Mouse (Mus musculus): ENCODE data around the gene Snf8. TPM values are rescaled to one million over a fixed set of nuclear protein-coding genes. Genes with fewer than 3 reads are reported as not detected.

The Snf8 gene
- polyA plus RNA-seq, 1 experiment from 2014 or later: 84.3 TPM

- Histone ChIP-seq H3K4me1 (replicated peaks; ENCODE audit: control insufficient read depth, insufficient read depth, low read length) (peaks cover 23% of the 10 kb centered on the region), H3K27ac (ENCODE audit: low read length) (peak within 1 kb of the TSS; percentile 89), H3K36me3 (ENCODE audit: control insufficient read depth, insufficient read depth, low read length) (peaks cover 7% of the 10 kb centered on the region), H3K4me3 (ENCODE audit: low read length) (peak within 1 kb of the TSS; percentile 92), H3K9me3 (ENCODE audit: control insufficient read depth, low read length) (no peaks in the 10 kb centered on the region), H3K27me3 (ENCODE audit: control insufficient read depth, insufficient read depth, low read depth, low read length) (no peaks in the 10 kb centered on the region), H3K4me2 (ENCODE audit: low read depth, low read length) (peak within 1 kb of the TSS; percentile 97), H3K9ac (ENCODE audit: low read length) (peak within 1 kb of the TSS; percentile 94)
- 5% methylated on average over 41 of the region's 50 CpGs for WGBS
- ATAC-seq (ENCODE audit: low read depth): peak; percentile 99
These were observed 30.7 kb downstream of the Snf8 start, which contains the start of gene Ube2z for GRCm38 (mm10) chr11:96065215-96065911. Gene Ube2z, minus strand, starts transcription at chr11:96065388.

GRCm38 (mm10) chr11:96068231-96068630 lies 33.5 kb downstream of the Snf8 start:
- no peak for ATAC-seq (ENCODE audit: low read depth)
- Histone ChIP-seq H3K4me3 (ENCODE audit: low read length) (no peak overlapping the region), H3K4me1 (replicated peaks; ENCODE audit: control insufficient read depth, insufficient read depth, low read length) (peaks cover 12% of the 10 kb centered on the region), H3K4me2 (ENCODE audit: low read depth, low read length) (no peak overlapping the region), H3K36me3 (ENCODE audit: control insufficient read depth, insufficient read depth, low read length) (peaks cover 15% of the 10 kb centered on the region), H3K9ac (ENCODE audit: low read length) (no peak overlapping the region), H3K9me3 (ENCODE audit: control insufficient read depth, low read length) (no peaks in the 10 kb centered on the region), H3K27me3 (ENCODE audit: control insufficient read depth, insufficient read depth, low read depth, low read length) (no peaks in the 10 kb centered on the region), H3K27ac (ENCODE audit: low read length) (no peak overlapping the region)
- 56% methylated on average over 5 of the region's 5 CpGs for WGBS

- no peak for ATAC-seq (ENCODE audit: low read depth)
- no peak overlapping the region for H3K4me2 ChIP-seq (ENCODE audit: low read depth, low read length)
- no peak overlapping the region for H3K4me3 ChIP-seq (ENCODE audit: low read length)
- H3K27ac ChIP-seq (ENCODE audit: low read length): no peak overlapping the region
- 95% methylated on average over 7 of the region's 7 CpGs for WGBS
- no peaks in the 10 kb centered on the region for H3K27me3 ChIP-seq (ENCODE audit: control insufficient read depth, insufficient read depth, low read depth, low read length)
- peaks cover 15% of the 10 kb centered on the region for H3K36me3 ChIP-seq (ENCODE audit: control insufficient read depth, insufficient read depth, low read length)
- no peak overlapping the region for H3K9ac ChIP-seq (ENCODE audit: low read length)
- peaks cover 15% of the 10 kb centered on the region for H3K4me1 ChIP-seq (replicated peaks; ENCODE audit: control insufficient read depth, insufficient read depth, low read length)
- H3K9me3 ChIP-seq (ENCODE audit: control insufficient read depth, low read length): no peaks in the 10 kb centered on the region
These were observed 35.7 kb downstream of the Snf8 start for GRCm38 (mm10) chr11:96070353-96070752.

- H3K4me1 ChIP-seq (replicated peaks; ENCODE audit: control insufficient read depth, insufficient read depth, low read length): peaks cover 11% of the 10 kb centered on the region
- H3K4me3 ChIP-seq (ENCODE audit: low read length): no peak overlapping the region
- no peak for ATAC-seq (ENCODE audit: low read depth)
- H3K9ac ChIP-seq (ENCODE audit: low read length): no peak overlapping the region
- no peak overlapping the region for H3K27ac ChIP-seq (ENCODE audit: low read length)
- WGBS: 92% methylated on average over 1 of the region's 1 CpGs
- no peaks in the 10 kb centered on the region for H3K9me3 ChIP-seq (ENCODE audit: control insufficient read depth, low read length)
- no peaks in the 10 kb centered on the region for H3K27me3 ChIP-seq (ENCODE audit: control insufficient read depth, insufficient read depth, low read depth, low read length)
- no peak overlapping the region for H3K4me2 ChIP-seq (ENCODE audit: low read depth, low read length)
- H3K36me3 ChIP-seq (ENCODE audit: control insufficient read depth, insufficient read depth, low read length): peaks cover 15% of the 10 kb centered on the region
These were observed 36.3 kb downstream of the Snf8 start for GRCm38 (mm10) chr11:96071013-96071412.

GRCm38 (mm10) chr11:96073295-96073993 lies 38.8 kb downstream of the Snf8 start:
- Histone ChIP-seq H3K27ac (ENCODE audit: low read length) (no peak overlapping the region), H3K36me3 (ENCODE audit: control insufficient read depth, insufficient read depth, low read length) (peaks cover 15% of the 10 kb centered on the region), H3K4me1 (replicated peaks; ENCODE audit: control insufficient read depth, insufficient read depth, low read length) (peaks cover 13% of the 10 kb centered on the region), H3K27me3 (ENCODE audit: control insufficient read depth, insufficient read depth, low read depth, low read length) (no peaks in the 10 kb centered on the region), H3K4me3 (ENCODE audit: low read length) (no peak overlapping the region), H3K9ac (ENCODE audit: low read length) (no peak overlapping the region; the same call in 1 of the 2 replicates), H3K4me2 (ENCODE audit: low read depth, low read length) (no peak overlapping the region), H3K9me3 (ENCODE audit: control insufficient read depth, low read length) (no peaks in the 10 kb centered on the region)
- ATAC-seq (ENCODE audit: low read depth): no peak
- WGBS: 76% methylated on average over 7 of the region's 9 CpGs

GRCm38 (mm10) chr11:96074351-96075176 lies 39.9 kb downstream of the Snf8 start:
- Histone ChIP-seq H3K4me2 (ENCODE audit: low read depth, low read length) (peak overlapping the region; percentile 86), H3K4me1 (replicated peaks; ENCODE audit: control insufficient read depth, insufficient read depth, low read length) (peaks cover 13% of the 10 kb centered on the region), H3K36me3 (ENCODE audit: control insufficient read depth, insufficient read depth, low read length) (peaks cover 15% of the 10 kb centered on the region), H3K9me3 (ENCODE audit: control insufficient read depth, low read length) (no peaks in the 10 kb centered on the region), H3K27ac (ENCODE audit: low read length) (peak overlapping the region; percentile 66), H3K27me3 (ENCODE audit: control insufficient read depth, insufficient read depth, low read depth, low read length) (no peaks in the 10 kb centered on the region), H3K4me3 (ENCODE audit: low read length) (peak overlapping the region; percentile 74), H3K9ac (ENCODE audit: low read length) (peak overlapping the region; percentile 87)
- no peak for ATAC-seq (ENCODE audit: low read depth)
- 10% methylated on average over 17 of the region's 17 CpGs for whole genome bisulfite sequencing

- Histone ChIP-seq H3K4me2 (ENCODE audit: low read depth, low read length) (peak overlapping the region; percentile 86), H3K36me3 (ENCODE audit: control insufficient read depth, insufficient read depth, low read length) (peaks cover 15% of the 10 kb centered on the region), H3K9me3 (ENCODE audit: control insufficient read depth, low read length) (no peaks in the 10 kb centered on the region), H3K27me3 (ENCODE audit: control insufficient read depth, insufficient read depth, low read depth, low read length) (no peaks in the 10 kb centered on the region), H3K4me3 (ENCODE audit: low read length) (peak overlapping the region; percentile 74), H3K9ac (ENCODE audit: low read length) (peak overlapping the region; percentile 87), H3K27ac (ENCODE audit: low read length) (peak overlapping the region; percentile 66), H3K4me1 (replicated peaks; ENCODE audit: control insufficient read depth, insufficient read depth, low read length) (peaks cover 13% of the 10 kb centered on the region)
- under 1% methylated on average over 15 of the region's 15 CpGs for WGBS
- ATAC-seq (ENCODE audit: low read depth): no peak
These were observed 40.5 kb downstream of the Snf8 start for GRCm38 (mm10) chr11:96075177-96075508.

- Histone ChIP-seq H3K9ac (ENCODE audit: low read length) (peak within 1 kb of the TSS; percentile 87), H3K27me3 (ENCODE audit: control insufficient read depth, insufficient read depth, low read depth, low read length) (no peaks in the 10 kb centered on the region), H3K27ac (ENCODE audit: low read length) (peak within 1 kb of the TSS; percentile 75), H3K4me1 (replicated peaks; ENCODE audit: control insufficient read depth, insufficient read depth, low read length) (peaks cover 13% of the 10 kb centered on the region), H3K36me3 (ENCODE audit: control insufficient read depth, insufficient read depth, low read length) (peaks cover 13% of the 10 kb centered on the region), H3K4me2 (ENCODE audit: low read depth, low read length) (peak within 1 kb of the TSS; percentile 86), H3K9me3 (ENCODE audit: control insufficient read depth, low read length) (no peaks in the 10 kb centered on the region), H3K4me3 (ENCODE audit: low read length) (peak within 1 kb of the TSS; percentile 74)
- WGBS: under 1% methylated on average over 37 of the region's 37 CpGs
- ATAC-seq (ENCODE audit: low read depth): peak; percentile 97
These were observed 41.0 kb downstream of the Snf8 start, which contains the start of gene Atp5g1 for GRCm38 (mm10) chr11:96075509-96076220. Gene Atp5g1, minus strand, starts transcription at chr11:96075670.
